Mouse (Mus musculus) kidney, postnatal 0 days (tissue): Measurements from ENCODE around the gene Calm1. TPM values are rescaled to one million over a fixed set of nuclear protein-coding genes. Genes with fewer than 3 reads are reported as not detected.
"Not testable (repeated sequence)": the region's sequence is repeated elsewhere in the genome, so short reads cannot be mapped to it uniquely, and the experiment has no call there.

ENCODE experiments used
- ATAC-seq: fragments of 200-750 bp; cut with Nextera tagmentation; replicated peaks from 2 replicates; pipeline ENCODE4 v1.8.0; 2017; ENCODE audit warnings: low read depth, moderate number of reproducible peaks, moderate TSS enrichment, moderate library complexity; ENCODE audit not compliant: low FRiP score
- DNase-seq: peaks from one replicate; pipeline ENCODE4 v3.0.0-alpha.2; 2016; ENCODE audit warnings: low spot score
- H3K27ac ChIP-seq: fragments of 300-500 bp; sonication (generic); 2 replicates; pipeline ENCODE4 v1.5.1; 2014; ENCODE audit warnings: mild to moderate bottlenecking
- H3K27me3 ChIP-seq: fragments of 300-500 bp; sonication (generic); 2 replicates; pipeline ENCODE4 v1.6.1; 2014; ENCODE audit warnings: low read length, mixed read lengths; ENCODE audit not compliant: insufficient read depth
- H3K36me3 ChIP-seq: fragments of 300-500 bp; sonication (generic); 2 replicates; pipeline ENCODE4 v1.6.1; 2014; ENCODE audit warnings: low read length, mixed read lengths; ENCODE audit not compliant: insufficient read depth
- H3K4me1 ChIP-seq: fragments of 300-500 bp; sonication (generic); replicated peaks from 2 replicates; pipeline ENCODE4 v1.6.1; 2014; ENCODE audit warnings: antibody characterized with exemption, low read length, mixed read lengths; ENCODE audit not compliant: insufficient read depth
- H3K4me2 ChIP-seq: fragments of 300-500 bp; sonication (generic); 2 replicates; pipeline ENCODE4 v1.6.1; 2014; ENCODE audit warnings: mild to moderate bottlenecking, low read length, moderate library complexity, mixed read lengths
- H3K4me3 ChIP-seq: fragments of 300-500 bp; sonication (generic); replicated peaks from 2 replicates; pipeline ENCODE4 v1.5.1; 2014; ENCODE audit warnings: low read depth, low read length
- H3K9ac ChIP-seq: fragments of 300-500 bp; sonication (generic); 2 replicates; pipeline ENCODE4 v1.6.1; 2014; ENCODE audit warnings: low read depth, low read length
- H3K9me3 ChIP-seq: fragments of 300-500 bp; sonication (generic); replicated peaks from 2 replicates; pipeline ENCODE4 v1.6.1; 2016; ENCODE audit warnings: low read length, inconsistent platforms, mixed read lengths
- CTCF ChIP-seq: IDR thresholded peaks from 2 replicates; pipeline ENCODE4 v1.5.1; 2016; ENCODE audit warnings: antibody characterized with exemption, low read depth, mild to moderate bottlenecking, moderate library complexity
- WGBS: fragments of 180-500 bp; shearing (Covaris S2); extraction: QIAGEN DNeasy Blood & Tissue Kit; methylation state at CpG from one replicate; pipeline ENCODE4 v1.1.7; 2014; 5-methylcytosine and 5-hydroxymethylcytosine counted together
- polyA plus RNA-seq: library from polyadenylated mRNA; unstranded; fragments of >200 nt; fragmentation: Nextera tagmentation; extraction: Ambion mirVana; gene quantifications from 2 replicates; pipeline ENCODE4 v1.2.1, GENCODE M21; 2015

The Calm1 gene
- polyA plus RNA-seq, 1 experiment from 2014 or later = 1,372 TPM

- no peaks in the 10 kb centered on the region for H3K27me3 ChIP-seq
- no peak overlapping the region for H3K4me2 ChIP-seq
- no peaks in the 10 kb centered on the region for H3K9me3 ChIP-seq
- no peak for ATAC-seq
- no peaks in the 10 kb centered on the region for H3K4me1 ChIP-seq
- no peak for DNase-seq
- 64% methylated on average over 3 of the region's 3 CpGs for WGBS
- H3K36me3 ChIP-seq = no peaks in the 10 kb centered on the region
- no peak overlapping the region for H3K27ac ChIP-seq
- TF ChIP-seq CTCF = no peak
- no peak overlapping the region for H3K4me3 ChIP-seq
- H3K9ac ChIP-seq = no peak overlapping the region
Observed at GRCm38 (mm10) chr12:100214738-100215137, 15.5 kb downstream of the Calm1 start.

GRCm38 (mm10) chr12:100217087-100217486, 17.9 kb downstream of the Calm1 start:
- not testable (repeated sequence) for ATAC-seq, H3K4me3 ChIP-seq, H3K27me3 ChIP-seq, H3K27ac ChIP-seq, H3K4me2 ChIP-seq, H3K9ac ChIP-seq, H3K36me3 ChIP-seq, H3K4me1 ChIP-seq, H3K9me3 ChIP-seq, DNase-seq
- WGBS = 91% methylated on average over 2 of the region's 2 CpGs

- no peak for ATAC-seq
- Histone ChIP-seq H3K9ac (no peak overlapping the region), H3K4me1 (no peaks in the 10 kb centered on the region), H3K27ac (no peak overlapping the region), H3K4me2 (no peak overlapping the region), H3K27me3 (no peaks in the 10 kb centered on the region), H3K36me3 (no peaks in the 10 kb centered on the region), H3K4me3 (no peak overlapping the region), H3K9me3 (no peaks in the 10 kb centered on the region)
- no peak for TF ChIP-seq CTCF
- WGBS = 74% methylated on average over 4 of the region's 4 CpGs
- no peak for DNase-seq
Observed at GRCm38 (mm10) chr12:100220012-100220411, 20.8 kb downstream of the Calm1 start.

- no peak for ATAC-seq
- H3K4me1 ChIP-seq = no peaks in the 10 kb centered on the region
- DNase-seq = no peak
- 58% methylated on average over 11 of the region's 11 CpGs for WGBS
- no peak overlapping the region for H3K4me3 ChIP-seq
- no peaks in the 10 kb centered on the region for H3K27me3 ChIP-seq
- no peaks in the 10 kb centered on the region for H3K9me3 ChIP-seq
- no peak overlapping the region for H3K4me2 ChIP-seq
- H3K9ac ChIP-seq = no peak overlapping the region
- H3K27ac ChIP-seq = no peak overlapping the region
- TF ChIP-seq CTCF = no peak
- no peaks in the 10 kb centered on the region for H3K36me3 ChIP-seq
Observed at GRCm38 (mm10) chr12:100221608-100222321, 22.5 kb downstream of the Calm1 start.

- 84% methylated on average over 13 of the region's 13 CpGs for WGBS
- Histone ChIP-seq H3K27me3 (no peaks in the 10 kb centered on the region), H3K9ac (no peak overlapping the region), H3K9me3 (no peaks in the 10 kb centered on the region), H3K4me2 (no peak overlapping the region), H3K4me1 (no peaks in the 10 kb centered on the region), H3K4me3 (no peak overlapping the region), H3K27ac (no peak overlapping the region), H3K36me3 (no peaks in the 10 kb centered on the region)
- no peak for TF ChIP-seq CTCF
- DNase-seq = no peak
- ATAC-seq = no peak
Observed at GRCm38 (mm10) chr12:100222322-100222993, 23.2 kb downstream of the Calm1 start.

- H3K4me2 ChIP-seq = no peak overlapping the region
- H3K4me1 ChIP-seq = no peaks in the 10 kb centered on the region
- no peaks in the 10 kb centered on the region for H3K27me3 ChIP-seq
- H3K27ac ChIP-seq = no peak overlapping the region
- no peak for TF ChIP-seq CTCF
- H3K4me3 ChIP-seq = no peak overlapping the region
- WGBS = 66% methylated on average over 8 of the region's 8 CpGs
- DNase-seq (no peak), ATAC-seq (no peak)
- H3K9ac ChIP-seq = no peak overlapping the region
- no peaks in the 10 kb centered on the region for H3K9me3 ChIP-seq
- H3K36me3 ChIP-seq = no peaks in the 10 kb centered on the region
Observed at GRCm38 (mm10) chr12:100223531-100223930, 24.3 kb downstream of the Calm1 start.
